Mouse (Mus musculus) bone marrow, adult 2 months (tissue): ENCODE measurements around the gene Hivep3.

Experiments used
- CTCF ChIP-seq: fragments of 200-500 bp; IDR thresholded peaks from 2 replicates; pipeline ENCODE4 v1.5.1; 2011; ENCODE audit warnings: low read length, control low read depth; ENCODE audit not compliant: control insufficient read depth, insufficient read depth
- POLR2A ChIP-seq: fragments of 200-500 bp; IDR thresholded peaks from 2 replicates; pipeline ENCODE4 v1.6.1; 2011; ENCODE audit warnings: low read depth, mild to moderate bottlenecking, control low read depth, low read length, borderline replicate concordance; ENCODE audit not compliant: control insufficient read depth

DNA sequence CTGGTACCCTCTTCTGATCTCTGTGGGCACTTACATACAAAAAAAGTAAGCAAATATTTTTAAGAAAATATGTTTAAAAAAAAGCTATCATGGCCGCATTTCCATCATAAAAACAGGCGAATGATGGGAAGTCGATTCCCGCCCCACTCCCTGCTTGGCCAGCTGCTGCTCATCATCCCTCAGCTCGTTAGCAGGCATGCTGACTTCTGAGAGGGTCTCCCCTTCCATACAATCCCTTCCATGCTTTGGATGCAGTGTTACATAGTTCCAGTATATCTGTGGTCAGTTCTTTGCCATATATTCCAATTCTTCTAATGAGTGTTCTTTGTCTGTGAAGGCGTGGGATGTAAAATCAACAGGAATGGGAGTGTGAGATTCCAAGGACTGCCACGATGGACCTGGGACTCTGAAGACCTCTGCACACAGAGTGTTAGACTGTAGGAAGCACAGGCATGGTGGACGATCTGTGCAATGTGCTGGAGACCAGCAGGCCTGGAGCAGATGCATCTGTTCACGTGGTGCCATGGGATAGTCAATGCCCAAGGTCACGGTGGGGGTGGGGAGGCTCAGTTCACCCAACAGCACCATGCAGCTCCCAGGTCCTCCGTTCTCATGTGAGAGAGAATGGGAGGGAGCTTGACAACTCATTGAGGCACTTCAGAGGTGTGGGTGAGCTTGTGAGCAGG is 32.2 kb upstream of the Hivep3 start:
- TF ChIP-seq POLR2A (no peak), CTCF (no peak)
